ENCODE assay signal across 13 mouse cellular contexts in the genomic region with DNA sequence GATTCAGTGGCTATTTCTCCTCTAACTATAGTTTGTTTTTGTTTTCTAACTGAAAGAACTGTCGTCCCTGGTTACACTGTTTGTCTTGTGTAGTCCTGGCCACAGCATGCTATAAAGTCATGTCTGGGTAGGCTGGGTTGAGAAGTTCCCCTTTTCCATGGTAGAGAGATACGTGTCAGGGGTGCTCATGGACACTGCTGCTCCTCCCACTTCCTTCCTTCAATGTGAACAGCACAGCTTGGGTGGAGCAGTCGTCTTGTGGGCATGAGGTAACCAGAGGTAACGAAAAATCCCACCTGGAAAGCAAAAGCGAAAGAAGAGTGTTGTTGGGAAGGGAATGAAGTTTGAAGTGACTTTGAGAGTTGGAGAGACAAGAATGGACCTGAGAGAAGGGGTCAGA.
DNase-seq lines count a peak whose midpoint lies in the region; ATAC-seq and TF ChIP-seq lines count a peak whose summit lies in the region.
"Had no signal": no experiment of that assay in that cellular context is flagged by ENCODE, and none has a peak within 500 bp of the region (broad histone marks: within the 10 kb centered on the region; RNA-seq: fewer than 3 reads in every experiment).

No protein-coding gene starts in this region.

- intact Hi-C loops in heart, postnatal 10 days (cut with DNase I) = no loop called here

- no peaks in the 10 kb centered on the region for H3K36me3 ChIP-seq in liver, embryonic 11.5 days (ENCODE audit: control insufficient read depth, insufficient read depth, low read length)
- no peaks in the 10 kb centered on the region for H3K36me3 ChIP-seq in G1E (replicated peaks)
- H3K36me3 ChIP-seq: heart, embryonic 10.5 days; hindbrain, embryonic 15.5 days; kidney, embryonic 15.5 days; stomach, embryonic 15.5 days had no signal

- no peak overlapping the region for H3K4me3 ChIP-seq in liver, embryonic 11.5 days (ENCODE audit: low read depth, low read length)
- no peak overlapping the region; the same call in 1 of the 2 replicates for H3K4me3 ChIP-seq in G1E (ENCODE audit: low read depth, low read length)
- H3K4me3 ChIP-seq: heart, embryonic 10.5 days; hindbrain, embryonic 15.5 days; kidney, embryonic 15.5 days; myocyte; stomach, embryonic 15.5 days had no signal

- H3K27me3 ChIP-seq in liver, embryonic 11.5 days (replicated peaks; ENCODE audit: control insufficient read depth, insufficient read depth, low read length) = no peaks in the 10 kb centered on the region
- peaks cover 4% of the 10 kb centered on the region for H3K27me3 ChIP-seq in G1E (ENCODE audit: insufficient read depth, low read length)
- H3K27me3 ChIP-seq: hindbrain, embryonic 15.5 days; kidney, embryonic 15.5 days; stomach, embryonic 15.5 days had no signal

- peak; percentile 27 for DNase-seq in liver
- DNase-seq in liver, embryonic 11.5 days (ENCODE audit: low spot score) = no peak
- DNase-seq in G1E (ENCODE audit: low spot score) = peak; percentile 30
- DNase-seq in induced T-regulatory cell, adult 2 months (ENCODE audit: low read depth) = peak; percentile 78
- no peak for DNase-seq in gastrocnemius, postnatal 4 days (ENCODE audit: low spot score in 2 of 2)
- DNase-seq in urinary bladder, adult 18-20 months (ENCODE audit: low spot score in 2 of 2) = no peak
- DNase-seq in heart, postnatal 10 days = no peak

- no peak overlapping the region for H3K9ac ChIP-seq in liver, embryonic 11.5 days (ENCODE audit: low read depth, low read length)
- H3K9ac ChIP-seq: hindbrain, embryonic 15.5 days; kidney, embryonic 15.5 days; stomach, embryonic 15.5 days had no signal

- no peak overlapping the region for H3K4me2 ChIP-seq in liver, embryonic 11.5 days
- H3K4me2 ChIP-seq: hindbrain, embryonic 15.5 days; kidney, embryonic 15.5 days; stomach, embryonic 15.5 days had no signal

- WGBS in liver, embryonic 11.5 days = 38% methylated on average over 5 of the region's 5 CpGs

- ATAC-seq in liver, embryonic 11.5 days (replicated peaks; ENCODE audit: low FRiP score) = no peak
- peak; percentile 73 for ATAC-seq in G1E (ENCODE audit: extremely low read depth, insufficient number of reproducible peaks, low FRiP score, poor library complexity, severe bottlenecking)
- peak; percentile 34; the same call in 1 of the 2 replicates for ATAC-seq in megakaryocyte-erythroid progenitor cell, adult 5-6 weeks (replicated peaks; ENCODE audit: low FRiP score, low TSS enrichment, poor library complexity, severe bottlenecking)

- H3K4me1 ChIP-seq in liver, embryonic 11.5 days (replicated peaks; ENCODE audit: control insufficient read depth, insufficient read depth, low read length) = peaks cover 16% of the 10 kb centered on the region
- H3K4me1 ChIP-seq in G1E (ENCODE audit: insufficient read depth, low read depth, low read length) = peaks cover 13% of the 10 kb centered on the region
- H3K4me1 ChIP-seq: hindbrain, embryonic 15.5 days; stomach, embryonic 15.5 days had no signal

- no peak overlapping the region for H3K27ac ChIP-seq in liver, embryonic 11.5 days (ENCODE audit: low read depth, low read length)
- H3K27ac ChIP-seq: heart, embryonic 10.5 days; hindbrain, embryonic 15.5 days; stomach, embryonic 15.5 days had no signal

- TF ChIP-seq CTCF in G1E (IDR thresholded peaks at IDR 0.05; ENCODE audit: low read depth, low read length) = no peak

- H3K9me3 ChIP-seq in liver, embryonic 11.5 days (ENCODE audit: control insufficient read depth, low read length) = no peaks in the 10 kb centered on the region
- H3K9me3 ChIP-seq in G1E (replicated peaks) = no peaks in the 10 kb centered on the region
- H3K9me3 ChIP-seq: heart, embryonic 10.5 days; stomach, embryonic 15.5 days had no signal

Comparison
In these comparisons a context has a peak if more than half of its experiments do, and no peak if none do; other contexts are left out.
1. DNase-seq: peak in liver (single experiment), G1E (single experiment) and induced T-regulatory cell, adult 2 months (single experiment); none in liver, embryonic 11.5 days (single experiment), gastrocnemius, postnatal 4 days (0 of 2), urinary bladder, adult 18-20 months (0 of 2) and heart, postnatal 10 days (0 of 2).